Mouse (Mus musculus) CD8-positive naive resting alpha-beta T cell, adult 2 months (primary cell): Measurements from ENCODE around the gene Col27a1.

Experiments used
- DNase-seq, 2 experiments: peaks; one replicate each; pipeline ENCODE4 v3.0.0; 2022; ENCODE audit warnings: low read depth in 2 of 2, low spot score in 2 of 2

The Col27a1 gene

GRCm38 (mm10) chr4:63368577-63368976 is 154.8 kb downstream of the Col27a1 start:
- peak; percentile 83 to 85 for DNase-seq

- no peak for DNase-seq
These were observed 157.1 kb downstream of the Col27a1 start for GRCm38 (mm10) chr4:63370897-63371296.

- peak; percentile 31 to 58 for DNase-seq
These were observed 158.1 kb downstream of the Col27a1 start for GRCm38 (mm10) chr4:63371890-63372289.

GRCm38 (mm10) chr4:63373404-63373803 is 159.6 kb downstream of the Col27a1 start:
- DNase-seq, result no peak

- DNase-seq, result no peak
These were observed 160.5 kb downstream of the Col27a1 start for GRCm38 (mm10) chr4:63374331-63374730.

GRCm38 (mm10) chr4:63375367-63375766 is 161.6 kb downstream of the Col27a1 start:
- no peak for DNase-seq

- DNase-seq, result no peak
These were observed 163.7 kb downstream of the Col27a1 start for GRCm38 (mm10) chr4:63377483-63377882.

- DNase-seq, result no peak
These were observed 169.0 kb downstream of the Col27a1 start for GRCm38 (mm10) chr4:63382676-63383369.

GRCm38 (mm10) chr4:63383474-63383873 is 169.7 kb downstream of the Col27a1 start:
- no peak for DNase-seq

GRCm38 (mm10) chr4:63384262-63384661 is 170.5 kb downstream of the Col27a1 start:
- DNase-seq, result no peak
